Mouse (Mus musculus): Measurements from ENCODE around the gene Arhgap21.
"Not testable (repeated sequence)": the region's sequence is repeated elsewhere in the genome, so short reads cannot be mapped to it uniquely, and the experiment has no call there.

Gene Arhgap21

DNA sequence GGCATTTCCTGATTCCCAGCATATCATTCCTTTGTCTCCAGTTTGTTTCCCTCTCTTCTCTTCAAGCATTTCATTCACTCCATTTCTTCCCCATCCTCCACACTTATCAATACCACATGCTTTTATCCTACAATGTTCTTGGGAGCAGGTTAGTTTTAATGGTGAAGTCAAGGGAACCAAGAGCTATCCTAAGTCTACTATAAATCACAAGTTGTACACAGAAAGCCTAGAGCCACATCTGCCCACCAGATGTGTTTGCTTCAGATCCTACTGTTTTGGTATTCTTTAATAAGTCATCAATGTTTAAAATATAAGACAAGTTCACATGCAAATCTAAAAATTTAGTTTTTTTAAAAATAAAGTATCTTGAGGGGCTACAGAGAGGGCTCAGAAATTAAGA, 27.6 kb downstream of the Arhgap21 start:
- in situ Hi-C loops (cut with MseI, MboI), result no loop called here

DNA sequence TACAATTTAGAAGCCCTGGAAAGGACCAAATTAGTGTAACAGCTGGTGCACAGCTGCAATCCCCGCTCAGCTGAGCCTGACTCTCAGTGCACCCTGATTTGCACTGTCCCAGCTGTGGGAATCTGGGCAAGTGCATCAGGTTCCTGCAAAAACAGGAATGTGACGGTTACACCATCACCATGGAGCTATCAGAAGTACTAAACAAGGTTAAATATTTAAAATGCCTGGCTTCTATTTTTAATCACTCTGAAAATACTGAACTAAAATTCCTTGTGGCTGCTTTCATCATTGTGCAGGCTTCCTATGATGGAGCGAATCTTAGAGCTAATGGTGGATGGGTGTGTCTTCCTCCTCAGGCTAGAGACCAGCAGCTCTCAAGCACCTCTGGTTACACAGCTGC, 29.3 kb downstream of the Arhgap21 start:
- in situ Hi-C loops (cut with MseI, MboI), result no loop called here

DNA sequence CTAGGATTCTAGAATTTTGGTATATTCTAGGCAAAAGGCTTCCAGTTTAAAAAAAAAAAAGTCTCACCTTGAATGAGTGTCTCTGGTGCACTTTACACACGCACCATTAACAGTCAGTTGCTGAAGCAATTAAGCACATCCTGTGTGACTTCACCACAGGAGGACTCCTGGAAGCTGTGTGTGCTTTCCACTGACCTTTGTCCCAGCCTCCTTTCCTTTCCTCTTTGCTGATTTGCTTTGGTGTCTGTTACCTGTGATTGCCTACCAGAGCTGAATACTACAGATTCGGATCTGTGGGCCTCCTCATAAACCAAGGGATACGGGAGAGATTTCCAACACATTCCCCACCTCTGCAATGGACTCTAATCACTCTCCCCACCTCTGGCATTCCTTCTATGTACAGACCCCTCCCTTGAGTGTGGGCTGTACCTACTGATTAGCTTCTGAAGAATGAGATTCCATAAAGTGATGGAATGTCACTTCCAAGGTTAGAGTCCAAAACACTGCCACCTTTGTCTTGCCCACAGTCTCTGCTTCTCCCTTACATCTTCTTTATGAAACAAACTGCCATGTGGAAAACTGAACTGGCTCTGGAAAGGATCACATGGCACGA, 32.0 kb downstream of the Arhgap21 start:
- in situ Hi-C loops (cut with MseI, MboI), result no loop called here

DNA sequence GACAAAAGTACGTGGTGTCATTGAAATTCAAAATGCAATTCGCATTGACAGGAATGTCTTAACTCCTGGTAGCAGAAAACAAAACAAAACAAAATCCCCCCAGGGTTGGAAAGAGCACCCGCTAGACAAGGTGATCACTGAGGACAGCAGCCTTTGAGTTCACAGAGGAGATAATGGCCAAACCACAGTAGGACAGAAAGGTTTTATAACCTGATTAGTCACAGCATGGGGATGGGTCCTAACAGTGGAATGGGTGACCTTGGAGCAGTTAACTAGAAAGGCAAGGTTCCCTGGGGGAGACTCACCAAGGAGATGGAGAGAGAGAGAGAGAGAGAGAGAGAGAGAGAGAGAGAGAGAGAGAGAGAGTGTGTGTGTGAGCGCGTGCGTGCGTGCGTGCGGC, 34.3 kb downstream of the Arhgap21 start:
- in situ Hi-C loops (cut with MseI, MboI), result no loop called here

DNA sequence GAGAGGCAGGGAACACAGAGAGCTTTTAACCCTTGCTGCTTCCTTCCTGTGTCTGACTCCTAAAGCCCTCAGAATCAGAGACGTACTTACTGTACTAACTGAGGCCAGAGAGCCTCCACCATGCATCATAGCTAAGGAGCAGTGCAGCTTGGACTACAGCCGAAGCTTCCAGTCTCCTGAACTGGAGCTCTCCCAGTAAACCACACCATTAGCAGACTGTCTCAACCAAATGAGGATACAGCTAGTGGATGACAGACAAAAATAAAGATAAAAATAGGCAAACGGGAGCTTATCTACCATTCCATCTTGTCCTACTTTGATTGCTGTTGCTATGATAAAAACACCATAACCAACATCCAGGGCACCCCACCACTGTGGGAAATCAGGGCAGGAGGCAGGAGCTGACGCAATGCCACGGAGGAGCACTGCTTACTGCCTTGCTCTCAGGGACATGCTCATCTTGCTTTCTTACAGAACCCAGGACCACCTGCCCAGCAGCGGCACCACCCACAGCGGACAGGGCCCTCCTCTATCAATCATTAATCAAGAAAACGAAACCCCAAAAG, 35.9 kb downstream of the Arhgap21 start:
- in situ Hi-C loops (cut with MseI, MboI), result no loop called here

DNA sequence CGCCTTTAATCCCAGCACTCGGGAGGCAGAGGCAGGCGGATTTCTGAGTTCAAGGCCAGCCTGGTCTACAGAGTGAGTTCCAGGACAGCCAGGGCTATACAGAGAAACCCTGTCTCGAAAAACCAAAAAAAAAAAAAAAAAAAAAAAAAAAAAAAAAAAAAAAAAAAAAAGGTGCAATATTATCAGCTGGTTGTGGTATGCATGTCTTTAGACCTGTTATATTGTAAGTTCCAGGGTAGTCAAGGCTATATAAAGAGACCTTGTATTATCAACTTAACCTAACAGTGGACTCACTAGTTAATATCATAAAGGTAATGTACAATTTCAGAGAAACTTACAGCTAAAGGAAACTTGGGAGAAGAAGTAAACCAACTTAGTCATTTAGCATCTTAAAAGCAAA, 36.9 kb downstream of the Arhgap21 start:
- in situ Hi-C loops (cut with MseI, MboI), result not testable (repeated sequence)

DNA sequence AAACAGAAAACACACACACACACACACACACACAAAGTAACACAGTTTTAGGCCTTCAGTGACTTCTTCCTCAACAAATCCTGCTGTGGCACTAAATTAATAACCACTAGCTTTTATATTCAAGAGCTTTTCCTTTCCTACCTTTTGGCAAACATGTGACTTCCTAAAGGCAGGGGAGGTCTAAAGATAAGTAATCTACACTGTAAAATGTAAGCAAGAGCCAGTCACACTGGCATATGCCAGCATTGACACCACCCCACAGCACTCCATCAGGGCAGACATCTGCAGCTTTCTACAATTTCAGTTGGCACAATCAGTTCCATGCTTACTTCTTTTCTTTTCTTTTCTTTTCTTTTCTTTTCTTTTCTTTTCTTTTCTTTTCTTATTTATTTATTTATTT, 40.2 kb downstream of the Arhgap21 start:
- in situ Hi-C loops (cut with MseI, MboI), result no loop called here

DNA sequence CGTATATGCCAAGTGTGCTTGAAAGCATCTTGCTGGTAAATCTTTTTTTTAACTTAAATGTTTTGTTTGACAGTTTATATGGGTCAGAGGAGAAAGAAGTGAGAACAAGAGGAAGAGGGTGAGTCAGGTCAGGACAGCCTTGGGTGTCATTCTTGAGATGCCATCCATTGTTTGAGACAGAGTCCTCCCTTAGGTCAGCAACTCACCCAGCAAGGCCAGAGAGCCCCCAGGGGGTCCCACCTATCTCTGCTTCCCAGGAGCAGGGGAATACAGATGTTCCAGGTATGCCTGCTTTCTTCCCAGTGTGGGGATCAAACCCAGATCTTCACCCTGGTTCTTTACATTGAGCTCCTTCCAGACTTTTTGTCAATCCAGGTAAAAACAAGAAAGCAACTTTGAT, 43.7 kb downstream of the Arhgap21 start:
- in situ Hi-C loops (cut with MseI, MboI), result no loop called here

DNA sequence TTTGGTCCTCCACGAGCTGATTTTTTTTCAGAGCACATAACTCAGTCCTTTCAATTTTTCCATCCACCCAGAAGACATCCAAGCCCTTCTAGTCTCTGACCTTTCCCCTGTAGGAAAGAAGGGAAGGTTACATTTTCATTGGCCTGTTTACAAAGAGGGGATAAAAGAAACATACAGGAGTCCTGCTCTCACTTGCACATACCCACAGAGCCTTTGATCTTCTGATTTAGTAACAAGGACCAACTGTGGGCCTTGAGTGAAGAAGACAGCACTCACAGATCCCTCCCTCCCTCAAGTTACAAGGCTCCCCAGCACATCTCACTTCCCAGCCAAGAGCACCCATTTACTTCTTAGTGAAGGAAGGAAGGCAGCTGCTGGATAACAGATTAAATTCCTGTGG, 46.3 kb downstream of the Arhgap21 start:
- in situ Hi-C loops (cut with MseI, MboI), result no loop called here

DNA sequence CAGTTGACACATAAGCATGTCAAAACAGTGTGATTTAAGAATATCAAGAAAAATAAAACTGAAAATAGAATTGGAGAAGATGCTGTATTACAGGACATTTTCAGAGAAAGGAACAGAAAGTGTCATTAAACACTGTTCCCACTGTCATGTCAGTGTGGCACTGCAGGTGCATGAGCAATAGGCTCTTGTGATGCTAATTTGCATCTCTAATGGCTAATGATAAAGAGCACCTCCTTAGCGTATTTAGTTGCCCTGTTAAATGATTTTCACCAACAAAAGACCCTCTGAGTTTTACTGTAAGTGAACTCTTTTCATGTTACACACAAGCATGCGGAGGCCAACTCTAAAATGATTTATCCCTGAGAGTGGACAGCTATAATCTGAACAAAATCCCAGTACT, 47.1 kb downstream of the Arhgap21 start:
- in situ Hi-C loops (cut with MseI, MboI), result no loop called here

DNA sequence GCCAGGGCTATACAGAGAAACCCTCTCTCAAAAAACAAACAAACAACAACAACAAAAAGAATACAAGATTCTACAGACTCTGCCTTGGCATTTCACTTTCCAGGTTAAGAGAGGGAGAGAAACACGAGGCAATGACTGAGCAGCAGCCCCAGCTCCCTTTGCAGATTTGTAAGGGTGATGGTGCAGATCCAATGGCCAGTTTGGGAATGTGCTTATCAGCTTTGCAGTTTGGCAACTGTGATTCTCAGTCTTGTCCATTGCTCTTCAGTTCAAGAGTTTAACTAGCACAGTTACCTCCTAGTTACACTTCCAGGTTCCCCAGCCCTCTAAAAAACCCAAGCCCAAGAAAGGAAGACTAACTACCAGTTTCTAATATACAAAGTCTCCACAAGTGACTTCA, 47.7 kb downstream of the Arhgap21 start:
- in situ Hi-C loops (cut with MseI, MboI), result no loop called here

DNA sequence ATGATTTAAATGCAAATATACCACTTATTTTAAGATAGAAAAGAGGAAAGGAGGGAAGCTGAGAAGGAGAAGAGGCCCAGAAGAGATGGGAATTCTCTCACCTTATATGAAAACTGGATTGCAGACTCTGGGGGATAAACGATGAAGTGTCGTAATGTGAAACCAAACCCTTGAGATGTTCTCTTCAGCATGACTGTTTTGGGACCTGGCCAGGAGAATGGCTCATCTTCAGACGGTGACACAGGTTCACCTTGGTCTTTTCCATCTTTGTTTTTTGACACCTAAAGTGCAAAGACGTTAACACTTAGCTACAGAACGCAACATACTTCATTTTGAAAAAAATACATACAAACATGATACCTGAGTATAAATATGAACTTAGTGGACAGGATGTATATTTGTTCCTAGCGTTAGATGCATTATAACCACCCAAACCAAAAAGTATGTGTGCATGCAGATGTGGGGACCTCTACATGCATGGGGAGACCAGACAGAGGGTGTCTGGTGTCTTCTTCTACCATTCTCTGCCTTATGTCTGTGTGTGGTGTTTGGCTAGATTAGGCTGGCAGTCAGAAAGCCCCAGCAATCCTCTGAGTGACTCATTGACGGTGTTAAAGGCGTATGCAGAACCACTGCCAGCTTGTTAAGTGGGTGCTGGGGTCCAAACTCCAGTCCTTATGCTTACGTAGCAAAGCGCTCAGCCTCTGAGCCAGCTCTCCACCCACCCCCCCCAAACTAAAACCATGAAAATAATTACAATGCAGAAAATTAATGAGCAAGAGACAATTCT, 54.0 kb downstream of the Arhgap21 start:
- in situ Hi-C loops (cut with MseI, MboI), result no loop called here

DNA sequence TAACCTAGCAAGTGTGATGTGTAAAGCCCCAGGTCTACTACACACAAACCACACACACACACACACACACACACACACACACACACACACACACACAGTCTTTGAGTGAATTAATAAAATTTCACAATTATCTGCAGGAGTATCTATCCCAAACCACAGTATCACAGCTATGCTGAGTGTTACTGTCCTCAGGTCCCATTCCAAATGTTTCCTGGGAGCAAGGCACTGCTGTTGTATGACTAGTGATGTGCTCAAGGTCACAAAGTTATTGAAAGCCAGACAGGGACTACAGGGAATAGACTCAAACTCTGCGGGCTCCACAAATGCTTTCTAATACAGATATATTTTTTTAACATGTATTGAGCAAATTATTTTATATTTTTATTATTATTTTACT, 55.7 kb downstream of the Arhgap21 start:
- in situ Hi-C loops (cut with MseI, MboI), result no loop called here

DNA sequence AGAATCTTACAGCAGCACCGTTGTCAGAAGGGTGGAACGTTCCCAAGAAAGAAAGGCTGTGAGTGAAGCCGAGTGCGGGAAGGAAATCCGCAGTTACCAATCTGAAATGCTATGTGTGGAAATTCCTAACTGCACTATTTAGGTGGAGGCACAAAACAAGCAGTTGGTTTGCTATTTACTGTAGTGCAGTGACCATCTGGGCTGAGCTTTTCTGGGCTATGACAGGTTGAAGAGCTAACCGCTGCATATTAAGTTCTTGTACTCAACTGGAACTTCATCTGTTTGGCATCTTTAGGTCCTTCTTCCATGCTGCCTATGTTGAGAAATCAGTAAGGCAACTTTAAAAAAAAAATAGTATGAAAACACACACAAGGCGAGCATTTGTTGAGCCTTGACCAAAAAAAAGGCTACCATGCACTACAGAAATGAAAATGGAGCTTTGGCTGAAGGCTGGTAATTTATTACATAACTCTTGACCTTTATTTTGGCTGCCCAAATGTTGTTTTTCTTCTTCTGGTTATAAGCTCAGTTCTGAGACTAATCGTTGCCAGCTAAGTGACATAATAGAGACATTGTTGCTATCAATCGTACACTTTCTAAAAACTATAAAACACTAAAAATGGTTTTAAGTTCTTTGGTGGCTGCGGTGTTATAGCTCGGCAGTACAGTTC, 56.2 kb downstream of the Arhgap21 start:
- in situ Hi-C loops (cut with MseI, MboI), result no loop called here

DNA sequence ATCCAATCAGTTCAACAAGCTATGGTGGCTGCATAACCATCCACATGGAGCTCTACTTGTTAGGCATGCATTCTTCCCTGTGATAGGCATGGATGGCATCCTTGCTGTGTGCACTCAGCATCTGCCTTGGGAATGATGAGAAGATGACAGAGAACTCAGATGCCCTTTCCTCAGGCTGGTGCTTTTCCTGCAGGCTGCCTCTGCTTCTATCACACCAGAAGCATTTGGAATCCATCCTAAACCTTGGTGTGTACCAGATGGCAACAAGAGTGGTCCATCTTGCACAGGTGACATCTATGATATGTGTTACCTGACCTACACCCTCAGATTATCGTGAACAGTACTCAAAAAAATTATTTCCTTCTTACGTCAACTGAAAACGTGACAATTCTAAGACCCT, 58.2 kb downstream of the Arhgap21 start:
- in situ Hi-C loops (cut with MseI, MboI), result no loop called here

DNA sequence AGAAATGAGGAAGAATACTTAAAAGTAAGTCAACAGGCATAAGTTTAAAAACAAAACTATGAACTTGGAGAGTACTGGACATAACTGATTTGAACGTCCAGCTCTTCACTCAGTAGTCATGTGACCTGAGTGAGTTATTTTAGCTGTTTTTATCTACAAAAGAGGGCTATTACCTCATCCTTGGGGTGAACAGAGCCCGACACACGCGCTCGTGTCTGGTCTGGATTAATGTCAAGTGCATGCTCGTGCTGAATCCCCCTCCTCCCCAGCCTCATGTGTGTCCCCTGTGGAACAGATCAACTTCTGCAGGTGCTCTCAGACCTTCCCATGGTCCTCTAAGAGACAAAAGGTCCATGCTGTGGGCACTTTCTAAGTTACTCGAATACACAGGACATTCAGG, 59.3 kb downstream of the Arhgap21 start:
- in situ Hi-C loops (cut with MseI, MboI), result no loop called here

DNA sequence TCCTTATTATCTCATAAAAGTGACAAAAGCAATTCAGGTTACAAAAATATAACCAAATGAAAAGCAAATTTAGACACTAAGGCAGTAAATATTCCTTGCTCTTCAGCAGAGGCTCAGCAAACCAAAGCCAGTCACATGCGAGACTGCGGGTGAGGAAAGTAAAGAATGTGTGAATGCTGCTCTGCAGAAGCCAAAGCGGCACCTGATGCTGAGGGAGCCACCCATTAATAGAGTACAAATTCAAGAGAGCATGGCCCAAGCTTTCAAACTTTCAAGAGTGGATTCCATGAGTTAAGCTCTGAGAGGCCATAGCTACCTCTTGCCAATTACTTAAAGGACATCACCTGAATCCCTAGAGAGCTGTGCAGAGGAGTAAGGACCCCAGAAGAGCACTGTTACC, 61.4 kb downstream of the Arhgap21 start:
- in situ Hi-C loops (cut with MseI, MboI), result no loop called here

DNA sequence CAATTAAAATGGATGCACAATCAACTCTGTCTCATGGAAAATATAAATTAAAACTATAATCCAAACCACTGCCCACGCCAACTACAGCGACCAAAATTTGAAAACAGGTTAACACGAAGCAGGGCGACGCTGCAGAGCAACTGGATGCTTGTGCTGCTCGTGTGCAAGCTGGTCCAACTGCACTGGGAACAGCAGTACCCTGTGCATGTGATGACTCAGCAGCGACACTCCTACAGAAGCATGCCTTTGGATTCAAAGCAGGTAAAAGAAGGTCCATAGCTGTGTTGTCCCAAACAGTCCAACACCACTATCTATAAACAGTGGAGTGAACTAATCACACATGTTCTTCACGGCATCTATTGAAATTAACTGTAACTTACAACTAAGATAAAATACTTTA, 63.3 kb downstream of the Arhgap21 start:
- in situ Hi-C loops (cut with MseI, MboI), result no loop called here

DNA sequence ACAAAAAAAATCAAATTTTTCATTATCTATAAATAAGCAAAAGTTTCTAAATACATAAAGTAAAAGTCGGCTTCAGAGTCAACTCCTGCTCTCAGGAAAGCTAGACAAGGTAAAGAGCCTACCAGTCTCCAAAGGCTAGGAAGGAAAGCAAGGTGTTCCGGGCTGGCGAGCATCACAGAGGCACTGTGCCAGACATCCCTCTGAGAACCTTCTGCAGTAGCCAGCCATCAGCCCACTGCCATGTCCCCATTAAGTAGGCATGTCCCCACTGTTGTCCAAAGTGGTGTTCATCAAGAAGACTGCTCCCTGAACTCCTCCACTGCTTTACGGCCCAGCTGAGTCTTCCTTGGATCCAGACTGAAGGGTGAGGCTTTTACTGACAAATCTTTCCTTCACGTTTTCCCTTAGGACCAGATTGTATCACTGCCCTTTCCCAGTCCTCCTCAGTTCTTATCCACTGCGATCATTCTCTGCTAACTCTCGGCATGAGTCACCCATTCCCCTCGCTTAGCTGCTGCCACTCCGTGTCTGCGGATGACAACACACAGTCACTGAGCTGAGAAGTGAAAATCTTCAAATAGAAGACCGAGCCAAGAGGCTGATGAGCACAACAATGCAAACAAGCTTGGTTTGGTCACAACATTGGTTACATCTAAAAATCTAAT, 65.6 kb downstream of the Arhgap21 start:
- in situ Hi-C loops (cut with MseI, MboI), result no loop called here

DNA sequence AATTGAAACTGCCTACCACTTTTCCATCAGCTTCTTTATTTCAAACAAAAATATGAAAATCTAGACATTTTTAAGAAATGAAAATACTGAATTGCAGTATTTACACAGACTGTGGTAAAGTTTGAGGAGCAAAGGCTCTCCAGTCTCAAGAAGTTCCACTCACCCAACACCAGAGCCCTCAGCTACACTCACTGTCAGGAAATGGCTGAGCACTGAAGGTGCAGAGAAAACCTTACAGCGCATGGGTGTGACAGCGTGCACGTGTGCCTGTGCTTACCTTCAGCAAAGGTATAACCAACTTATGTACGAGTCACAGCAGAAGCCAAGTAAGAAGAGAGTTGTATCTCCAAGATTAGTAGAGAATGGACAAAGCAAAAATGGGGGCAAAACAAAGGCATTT, 66.8 kb downstream of the Arhgap21 start:
- in situ Hi-C loops (cut with MseI, MboI), result no loop called here

DNA sequence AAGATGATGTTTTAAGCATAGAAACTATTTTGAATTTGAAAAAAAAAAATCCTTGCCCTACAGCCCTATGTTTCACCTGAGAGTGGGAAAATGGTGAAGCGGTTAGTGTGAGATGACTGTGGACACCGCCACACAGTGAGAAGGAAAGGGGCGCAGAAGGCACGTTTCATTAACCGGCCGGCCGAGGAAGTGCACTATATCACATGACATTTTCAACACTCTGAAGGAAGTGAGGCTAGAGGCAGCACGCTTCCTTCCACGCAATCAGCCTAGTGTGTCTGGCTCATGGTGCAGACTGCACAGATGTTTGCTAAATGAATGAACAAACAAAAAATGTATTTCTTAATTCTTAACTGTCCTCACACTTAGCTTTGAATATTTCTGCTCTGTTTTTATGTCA, 69.4 kb downstream of the Arhgap21 start:
- in situ Hi-C loops (cut with MseI, MboI), result loop anchor here in 1 of 2 experiments (10.0 kb wide), 1 partner anchor 296 kb away; no protein-coding TSS in a partner anchor

DNA sequence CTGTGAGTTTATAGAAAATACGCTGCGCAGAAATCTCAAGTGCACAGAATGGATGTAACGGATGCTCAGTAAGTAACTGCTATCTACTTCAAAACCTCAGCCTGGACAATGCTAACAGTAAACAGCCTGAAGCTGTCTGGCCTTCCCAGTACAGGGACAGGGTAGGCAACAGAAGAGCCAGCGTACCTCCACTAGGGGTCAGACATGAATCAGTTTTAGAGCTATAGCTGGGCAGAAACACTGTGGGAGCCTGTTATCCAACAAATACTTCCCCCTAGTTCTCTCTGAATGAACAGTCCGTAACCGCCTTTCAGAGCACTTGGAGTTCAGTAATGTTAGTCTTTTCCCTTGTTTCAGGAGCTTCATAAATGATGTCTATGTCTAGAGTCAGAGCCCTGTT, 70.0 kb downstream of the Arhgap21 start:
- in situ Hi-C loops (cut with MseI, MboI), result loop anchor here in 1 of 2 experiments (10.0 kb wide), 1 partner anchor 296 kb away; no protein-coding TSS in a partner anchor
